Mouse (Mus musculus): Measurements from ENCODE around the gene Gm42715. TPM values are rescaled to one million over a fixed set of nuclear protein-coding genes. Genes with fewer than 3 reads are reported as not detected.

Gm42715 gene
- polyA plus RNA-seq, 1 experiment from 2014 or later: 21.1 TPM

- TF ChIP-seq CTCF (IDR thresholded peaks at IDR 0.05): no peak
- in situ Hi-C loops (cut with MboI; ENCODE audit: low pct_unique_long_range_greater_than_20kb): no loop called here
- CTCF ChIA-PET: no interaction called here
- no peaks in the 10 kb centered on the region for H3K27me3 ChIP-seq
- no peak for DNase-seq (ENCODE audit: low read depth, low spot score)
- no peak for ATAC-seq
- POLR2A ChIA-PET: no interaction called here
Observed at GRCm38 (mm10) chr7:127516344-127516743, 3.0 kb upstream of the Gm42715 start.

GRCm38 (mm10) chr7:127541671-127542070, 22.3 kb downstream of the Gm42715 start:
- H3K27me3 ChIP-seq: no peaks in the 10 kb centered on the region
- no peak for DNase-seq (ENCODE audit: low read depth, low spot score)
- ATAC-seq: no peak
- no peak for TF ChIP-seq CTCF (IDR thresholded peaks at IDR 0.05)
- POLR2A ChIA-PET: interaction anchor here (0.8 to 1.7 kb wide), 2 partner anchors 28 to 48 kb away, joined by 3 to 4 read pairs; no protein-coding TSS in a partner anchor
- in situ Hi-C loops (cut with MboI; ENCODE audit: low pct_unique_long_range_greater_than_20kb): no loop called here
- CTCF ChIA-PET: no interaction called here

GRCm38 (mm10) chr7:127549116-127549835, 29.9 kb downstream of the Gm42715 start:
- DNase-seq (ENCODE audit: low read depth, low spot score): no peak
- POLR2A ChIA-PET: no interaction called here
- in situ Hi-C loops (cut with MboI; ENCODE audit: low pct_unique_long_range_greater_than_20kb): no loop called here
- no peak for TF ChIP-seq CTCF (IDR thresholded peaks at IDR 0.05)
- no peak for ATAC-seq
- CTCF ChIA-PET: interaction anchor here (1.8 kb wide), 1 partner anchor 19 kb away, joined by 5 read pairs; no protein-coding TSS in a partner anchor
- H3K27me3 ChIP-seq: no peaks in the 10 kb centered on the region

GRCm38 (mm10) chr7:127551558-127551957, 32.2 kb downstream of the Gm42715 start:
- in situ Hi-C loops (cut with MboI; ENCODE audit: low pct_unique_long_range_greater_than_20kb): no loop called here
- no peak for TF ChIP-seq CTCF (IDR thresholded peaks at IDR 0.05)
- DNase-seq (ENCODE audit: low read depth, low spot score) (no peak), ATAC-seq (no peak)
- no peaks in the 10 kb centered on the region for H3K27me3 ChIP-seq
- ChIA-PET CTCF (no interaction called here), POLR2A (interaction anchor here (0.7 kb wide), 1 partner anchor 19 kb away, joined by 3 read pairs; no protein-coding TSS in a partner anchor)

GRCm38 (mm10) chr7:127560580-127560979, 41.2 kb downstream of the Gm42715 start:
- CTCF ChIA-PET: no interaction called here
- DNase-seq (ENCODE audit: low read depth, low spot score) (no peak), ATAC-seq (no peak)
- in situ Hi-C loops (cut with MboI; ENCODE audit: low pct_unique_long_range_greater_than_20kb): no loop called here
- TF ChIP-seq CTCF (IDR thresholded peaks at IDR 0.05): no peak
- no peaks in the 10 kb centered on the region for H3K27me3 ChIP-seq
- POLR2A ChIA-PET: no interaction called here

GRCm38 (mm10) chr7:127561340-127561858, 42.0 kb downstream of the Gm42715 start, which contains the start of gene Tmem265:
TSS of gene Tmem265 (plus strand) at chr7:127561390.
- ATAC-seq: no peak
- CTCF ChIA-PET: no interaction called here
- POLR2A ChIA-PET: interaction anchor here (0.6 kb wide), 1 partner anchor 36 kb away, joined by 3 read pairs; no protein-coding TSS in a partner anchor
- in situ Hi-C loops (cut with MboI; ENCODE audit: low pct_unique_long_range_greater_than_20kb): no loop called here
- no peaks in the 10 kb centered on the region for H3K27me3 ChIP-seq
- no peak for TF ChIP-seq CTCF (IDR thresholded peaks at IDR 0.05)
- no peak for DNase-seq (ENCODE audit: low read depth, low spot score)

- peak; percentile 91 for DNase-seq (ENCODE audit: low read depth, low spot score)
- POLR2A ChIA-PET: no interaction called here
- CTCF ChIA-PET: interaction anchor here (1.1 to 1.9 kb wide), 3 partner anchors 21 to 51 kb away, joined by 3 to 8 read pairs (median 3); no protein-coding TSS in a partner anchor
- in situ Hi-C loops (cut with MboI; ENCODE audit: low pct_unique_long_range_greater_than_20kb): no loop called here
- H3K27me3 ChIP-seq: no peaks in the 10 kb centered on the region
- peak; percentile 74 for ATAC-seq
- no peak for TF ChIP-seq CTCF (IDR thresholded peaks at IDR 0.05)
Observed at GRCm38 (mm10) chr7:127564381-127565150, 45.2 kb downstream of the Gm42715 start.

GRCm38 (mm10) chr7:127572895-127573471, 53.6 kb downstream of the Gm42715 start, which contains the start of gene Phkg2:
TSS of gene Phkg2 (plus strand) at chr7:127573340.
- ChIA-PET POLR2A (no interaction called here), CTCF (no interaction called here)
- no peaks in the 10 kb centered on the region for H3K27me3 ChIP-seq
- in situ Hi-C loops (cut with MboI; ENCODE audit: low pct_unique_long_range_greater_than_20kb): no loop called here
- no peak for TF ChIP-seq CTCF (IDR thresholded peaks at IDR 0.05)
- ATAC-seq (peak; percentile 94), DNase-seq (ENCODE audit: low read depth, low spot score) (peak; percentile 91)

- CTCF ChIA-PET: no interaction called here
- in situ Hi-C loops (cut with MboI; ENCODE audit: low pct_unique_long_range_greater_than_20kb): no loop called here
- no peaks in the 10 kb centered on the region for H3K27me3 ChIP-seq
- DNase-seq (ENCODE audit: low read depth, low spot score): no peak
- POLR2A ChIA-PET: no interaction called here
- TF ChIP-seq CTCF (IDR thresholded peaks at IDR 0.05): no peak
- ATAC-seq: peak; percentile 15
Observed at GRCm38 (mm10) chr7:127573503-127574008, 54.2 kb downstream of the Gm42715 start.

GRCm38 (mm10) chr7:127574115-127574514, 54.7 kb downstream of the Gm42715 start:
- ATAC-seq: no peak
- DNase-seq (ENCODE audit: low read depth, low spot score): no peak
- in situ Hi-C loops (cut with MboI; ENCODE audit: low pct_unique_long_range_greater_than_20kb): no loop called here
- CTCF ChIA-PET: no interaction called here
- H3K27me3 ChIP-seq: no peaks in the 10 kb centered on the region
- no peak for TF ChIP-seq CTCF (IDR thresholded peaks at IDR 0.05)
- POLR2A ChIA-PET: no interaction called here

Data from Patski (cell line).